Mouse (Mus musculus) thymus, adult 2 months (tissue): Measurements from ENCODE around the gene Clasp1.

Source experiments
- CTCF ChIP-seq: fragments of 200-500 bp; IDR thresholded peaks from 2 replicates; pipeline ENCODE4 v1.5.1; 2012; ENCODE audit warnings: mild to moderate bottlenecking, control low read depth, low read length, moderate library complexity, borderline replicate concordance; ENCODE audit not compliant: control insufficient read depth, poor library complexity, insufficient read depth; ENCODE audit errors: extremely low read depth
- POLR2A ChIP-seq: fragments of 200-500 bp; IDR thresholded peaks from 2 replicates; pipeline ENCODE4 v1.6.1; 2012; ENCODE audit warnings: mild to moderate bottlenecking, low read length, control low read depth, moderate library complexity; ENCODE audit not compliant: control insufficient read depth, poor library complexity, insufficient read depth; ENCODE audit errors: extremely low read depth

GRCm38 (mm10) chr1:118505746-118506145 is 116.9 kb downstream of the Clasp1 start:
- TF ChIP-seq CTCF (no peak), POLR2A (no peak)
